Mouse (Mus musculus) gastrocnemius, postnatal 10 days (tissue): ENCODE measurements at regions not wholly inside any gene's neighbourhood (a gene's known extent, or its start where the extent isn't known, plus 50 kb on each side); places are given as distances from the start of the nearest gene placed in this dataset.
A peak's percentile ranks its signal among the peaks of the same experiment; 100 is the strongest.

Experiments
- DNase-seq: peaks from one replicate; pipeline ENCODE4 v3.0.0; 2021; ENCODE audit warnings: mixed read lengths

DNA sequence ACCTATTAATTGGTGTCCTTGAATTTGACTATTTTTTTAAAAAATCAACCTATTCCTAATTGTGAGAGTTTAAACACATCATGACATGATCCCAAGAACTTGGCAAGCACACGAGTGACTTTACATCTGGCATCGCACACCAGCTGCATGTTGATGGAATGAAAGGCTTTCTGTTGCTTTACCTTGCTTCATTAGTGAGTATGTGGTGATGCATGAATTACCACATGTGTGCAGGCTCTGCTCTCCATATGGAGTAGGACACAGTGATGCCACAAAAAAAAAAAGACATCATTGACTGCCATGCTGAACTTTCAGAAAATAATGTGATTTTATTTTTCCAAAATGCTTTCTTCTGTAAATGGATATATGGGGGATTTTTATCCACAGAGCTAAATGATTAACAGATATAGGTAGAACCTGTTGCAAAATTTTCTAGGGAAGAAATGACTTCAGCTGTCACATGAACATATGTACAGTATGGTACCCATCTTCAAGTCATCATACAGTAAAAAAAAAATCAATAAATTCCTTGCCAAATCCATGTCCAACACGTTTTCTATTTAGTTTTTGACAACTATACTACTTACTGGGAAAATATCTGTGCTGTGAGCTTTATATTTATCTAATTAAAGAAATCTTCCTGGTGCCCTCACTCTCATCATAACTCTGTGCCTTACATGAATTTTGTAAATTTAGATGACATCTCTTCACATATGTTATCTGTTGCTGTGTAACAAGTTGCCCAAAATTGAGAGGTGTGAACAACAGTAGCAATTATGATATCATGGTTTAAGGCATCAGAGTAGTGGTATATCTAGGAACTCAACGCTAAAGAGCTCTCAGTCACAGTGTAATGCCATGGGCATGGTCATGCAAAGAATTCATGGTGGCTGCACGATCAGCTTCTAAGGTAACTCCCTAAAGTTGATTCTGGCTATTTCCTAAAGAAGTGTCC, 84.0 kb upstream of the Arrdc3 start:
- DNase-seq, result no peak

DNA sequence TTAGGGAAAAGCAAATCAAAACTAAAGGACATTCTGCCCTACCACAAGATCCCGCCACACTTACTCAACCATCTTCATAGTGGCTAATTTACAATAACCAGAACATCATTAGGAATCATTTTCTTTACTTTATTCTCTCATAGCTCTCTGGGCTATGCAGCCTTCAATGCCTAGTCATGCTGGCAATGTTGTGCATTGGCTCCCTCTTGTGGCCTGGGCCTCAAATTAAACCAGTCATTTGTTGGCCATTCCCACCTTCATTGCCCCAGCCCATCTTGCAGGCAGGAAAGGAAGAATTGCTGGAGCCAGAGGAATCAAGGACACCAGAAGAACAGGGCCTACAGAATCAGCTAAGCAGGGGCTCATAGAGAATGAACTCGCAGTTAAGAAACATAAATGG, 77.0 kb upstream of the Arrdc3 start:
- DNase-seq, result peak; percentile 16

DNA sequence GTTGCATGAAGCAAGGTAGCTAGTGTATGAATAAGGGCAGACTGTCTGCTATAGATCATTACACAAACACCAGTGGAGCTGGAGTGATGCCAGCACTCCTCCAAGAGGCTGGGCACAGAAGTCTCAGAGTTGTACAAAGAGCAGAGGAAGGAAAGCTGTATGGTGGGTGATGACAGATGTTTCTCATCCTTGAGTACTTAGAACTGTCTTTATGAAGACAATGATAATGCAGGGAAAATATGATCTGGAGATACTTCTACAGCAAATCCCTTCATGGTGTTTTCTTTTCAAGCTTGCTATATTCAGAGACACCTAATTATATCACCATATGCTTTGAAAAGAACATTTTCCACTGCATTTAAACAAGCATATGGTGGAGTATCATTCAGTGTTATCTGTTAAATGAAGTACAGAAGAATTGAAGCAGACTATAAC, 56.1 kb upstream of the Arrdc3 start:
- no peak for DNase-seq
